Mouse (Mus musculus) cerebellum, adult 2 months (tissue): ENCODE results near the gene Ubr4. TPM values are rescaled to one million over a fixed set of nuclear protein-coding genes. Genes with fewer than 3 reads are reported as not detected.

Experiments used
- DNase-seq, 2 experiments: peaks; one replicate each; pipeline ENCODE4 v3.0.0; 2021
- H3K27ac ChIP-seq: fragments of 200-500 bp; 2 replicates; pipeline ENCODE4 v1.5.1; 2012; ENCODE audit warnings: low read length, control low read depth, inconsistent platforms; ENCODE audit not compliant: insufficient read depth
- H3K27me3 ChIP-seq: fragments of 200-500 bp; 2 replicates; pipeline ENCODE4 v1.6.1; 2012; ENCODE audit warnings: inconsistent platforms, mild to moderate bottlenecking, low read length, moderate library complexity; ENCODE audit not compliant: control insufficient read depth, insufficient read depth
- H3K4me1 ChIP-seq: fragments of 200-500 bp; 2 replicates; pipeline ENCODE4 v1.6.1; 2011; ENCODE audit warnings: low read length; ENCODE audit not compliant: control insufficient read depth, insufficient read depth
- H3K4me3 ChIP-seq: fragments of 200-500 bp; replicated peaks from 2 replicates; pipeline ENCODE3; 2011; ENCODE audit warnings: mild to moderate bottlenecking, low read depth, low read length, control low read depth; ENCODE audit not compliant: insufficient read depth
- CTCF ChIP-seq: fragments of 200-500 bp; IDR thresholded peaks from 2 replicates; pipeline ENCODE4 v1.5.1; 2011; ENCODE audit warnings: low read depth, mild to moderate bottlenecking, control low read depth, low read length, moderate library complexity, borderline replicate concordance; ENCODE audit not compliant: insufficient read depth
- POLR2A ChIP-seq: fragments of 200-500 bp; IDR thresholded peaks from 2 replicates; pipeline ENCODE4 v1.6.1; 2011; ENCODE audit warnings: low read length, control low read depth, borderline replicate concordance; ENCODE audit not compliant: insufficient read depth
- WGBS: fragments of 180-500 bp; shearing (Covaris S2); methylation state at CpG from one replicate; pipeline ENCODE4 v1.1.7; 2018; 5-methylcytosine and 5-hydroxymethylcytosine counted together
- polyA plus RNA-seq: library from polyadenylated mRNA; depleted of rRNA; stranded (reverse); fragments of >200 nt; gene quantifications from 2 replicates; pipeline ENCODE4 v1.2.3, GENCODE M21; 2012

The Ubr4 gene
- polyA plus RNA-seq, 1 experiment: 256 TPM

DNA sequence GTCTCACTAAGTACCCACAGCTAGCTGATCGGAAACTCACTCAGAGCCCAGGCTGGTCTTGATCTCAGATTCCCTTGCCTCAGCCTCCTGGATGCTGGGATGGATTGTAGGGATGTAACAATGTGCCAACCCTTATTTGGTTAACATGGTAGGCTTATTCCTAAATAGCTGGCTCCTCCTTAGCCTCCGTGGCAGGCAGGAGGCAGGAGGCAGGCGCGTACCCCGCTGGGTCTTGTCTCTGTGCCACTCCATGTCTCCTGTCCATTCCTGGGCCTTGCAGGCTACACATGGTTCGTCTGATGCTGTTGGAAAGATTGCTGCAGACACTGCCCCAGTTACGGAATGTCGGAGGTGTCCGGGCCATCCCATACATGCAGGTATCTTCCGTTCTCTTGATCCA lies 91.9 kb downstream of the Ubr4 start:
- Histone ChIP-seq H3K4me1 (peaks cover 44% of the 10 kb centered on the region), H3K27me3 (no peaks in the 10 kb centered on the region), H3K4me3 (no peak overlapping the region), H3K27ac (no peak overlapping the region)
- no peak for TF ChIP-seq POLR2A
- no peak for TF ChIP-seq CTCF
- 21% methylated on average over 10 of the region's 10 CpGs for WGBS
- peak; percentile 89 to 94 for DNase-seq

DNA sequence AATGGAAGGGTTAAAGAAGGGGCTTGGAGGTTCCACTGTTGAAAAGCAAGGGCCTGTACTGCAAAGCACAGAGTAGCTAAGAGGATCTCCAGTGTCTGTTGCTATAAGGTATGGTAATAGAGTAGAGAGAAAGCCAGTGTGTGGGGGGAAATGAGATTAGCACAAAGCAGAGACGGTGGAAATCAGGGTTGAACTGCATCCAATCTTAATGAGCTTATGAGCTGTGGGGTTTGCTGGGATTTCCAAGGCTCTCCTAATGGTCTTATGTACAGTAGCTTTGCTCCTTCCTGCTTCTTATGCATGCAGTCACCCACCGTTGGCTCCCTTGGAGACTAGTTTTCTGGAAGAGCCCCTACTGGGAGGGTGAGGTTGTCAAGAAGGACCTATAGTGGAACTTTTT lies 93.8 kb downstream of the Ubr4 start:
- peaks cover 37% of the 10 kb centered on the region for H3K4me1 ChIP-seq
- H3K27me3 ChIP-seq: no peaks in the 10 kb centered on the region
- H3K4me3 ChIP-seq: no peak overlapping the region
- no peak for DNase-seq
- TF ChIP-seq CTCF (no peak), POLR2A (no peak)
- 69% methylated on average over 2 of the region's 2 CpGs for WGBS
- no peak overlapping the region for H3K27ac ChIP-seq

DNA sequence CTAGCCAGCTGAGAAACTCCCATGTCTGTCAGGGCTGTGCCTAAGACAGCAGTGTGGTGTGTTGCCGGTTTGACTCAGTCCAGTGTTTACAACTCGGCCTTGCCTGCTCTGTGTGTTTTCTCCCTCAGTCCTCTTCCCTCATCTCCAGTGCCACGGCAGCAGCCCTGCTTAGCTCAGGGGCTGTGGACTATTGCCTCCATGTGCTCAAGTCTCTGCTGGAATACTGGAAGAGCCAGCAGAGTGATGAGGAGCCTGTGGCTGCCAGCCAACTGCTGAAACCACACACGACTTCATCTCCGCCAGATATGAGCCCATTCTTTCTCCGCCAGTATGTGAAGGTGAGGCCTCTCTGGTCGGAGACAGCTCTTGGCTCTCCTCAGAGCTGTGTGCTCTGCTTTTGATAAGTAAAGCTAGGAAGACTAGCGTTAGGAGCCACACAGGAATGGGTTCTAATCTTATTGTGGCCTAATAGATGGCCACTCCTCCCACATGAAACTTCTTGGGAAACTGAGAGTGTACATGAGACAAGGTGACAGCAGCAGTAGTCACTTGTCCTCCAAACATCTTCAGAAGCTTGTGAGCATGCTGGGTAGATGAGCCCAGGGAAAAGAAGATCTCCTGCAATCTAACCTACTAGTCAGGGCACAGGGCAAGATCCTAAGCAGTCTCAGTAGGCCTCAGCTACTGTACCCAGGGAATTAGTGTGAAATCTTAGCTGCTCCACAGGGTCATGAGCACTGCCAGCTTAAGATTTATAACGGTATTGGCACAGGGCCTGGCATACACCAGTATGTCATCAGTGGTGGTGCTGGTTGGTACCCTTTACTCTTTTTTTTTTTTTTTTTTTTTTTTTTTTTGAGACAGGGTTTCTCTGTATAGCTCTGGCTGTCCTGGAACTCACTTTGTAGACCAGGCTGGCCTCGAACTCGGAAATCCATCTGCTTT lies 94.6 kb downstream of the Ubr4 start:
- H3K27me3 ChIP-seq: no peaks in the 10 kb centered on the region
- WGBS: 55% methylated on average over 11 of the region's 11 CpGs
- DNase-seq: peak in 1 of 2 experiments; percentile 46

DNA sequence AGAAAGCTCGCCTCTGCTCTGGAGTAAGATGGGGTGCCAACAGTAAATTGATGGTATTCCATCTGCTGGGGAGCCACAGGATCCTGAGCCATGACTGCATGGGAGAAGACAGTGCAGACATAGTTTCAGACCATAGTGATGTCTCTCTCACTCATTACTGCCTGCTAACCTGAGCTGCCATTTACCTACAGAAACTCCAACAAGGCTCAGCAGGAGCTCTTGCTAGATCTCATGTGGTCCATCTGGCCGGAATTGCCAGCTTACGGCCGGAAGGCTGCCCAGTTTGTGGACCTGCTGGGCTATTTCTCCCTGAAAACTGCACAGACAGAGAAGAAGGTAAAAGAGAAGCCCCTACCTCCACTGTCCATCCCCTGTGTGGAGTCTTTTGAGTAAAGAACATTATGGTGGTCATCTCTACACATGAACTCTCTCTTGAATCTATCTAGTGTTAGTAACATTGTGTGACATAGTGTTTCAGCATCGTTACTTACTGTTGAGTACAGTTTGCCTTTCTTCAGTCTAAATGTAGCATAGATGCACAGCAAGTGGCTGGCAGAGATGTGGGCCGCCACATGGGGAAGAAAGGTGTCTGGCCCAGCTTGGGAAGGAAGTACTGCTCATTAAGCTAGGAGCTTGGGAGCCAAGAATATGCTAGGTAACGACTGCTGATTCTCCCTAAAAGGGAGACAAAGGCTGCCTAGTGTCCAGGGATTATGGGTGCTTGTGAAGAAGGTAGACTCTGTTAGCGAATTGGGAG lies 100.7 kb downstream of the Ubr4 start:
- Histone ChIP-seq H3K27me3 (no peaks in the 10 kb centered on the region), H3K4me1 (peaks cover 35% of the 10 kb centered on the region), H3K4me3 (no peak overlapping the region), H3K27ac (peak overlapping the region; percentile 41)
- WGBS: 20% methylated on average over 8 of the region's 8 CpGs
- DNase-seq: peak; percentile 72 to 85
- TF ChIP-seq CTCF: no peak
- no peak for TF ChIP-seq POLR2A

More for the DNA sequence above, 94.6 kb downstream of the Ubr4 start:
- Histone ChIP-seq H3K4me3 (no peak overlapping the region), H3K4me1 (peaks cover 38% of the 10 kb centered on the region), H3K27ac (no peak overlapping the region)
- TF ChIP-seq POLR2A (no peak), CTCF (no peak)

DNA sequence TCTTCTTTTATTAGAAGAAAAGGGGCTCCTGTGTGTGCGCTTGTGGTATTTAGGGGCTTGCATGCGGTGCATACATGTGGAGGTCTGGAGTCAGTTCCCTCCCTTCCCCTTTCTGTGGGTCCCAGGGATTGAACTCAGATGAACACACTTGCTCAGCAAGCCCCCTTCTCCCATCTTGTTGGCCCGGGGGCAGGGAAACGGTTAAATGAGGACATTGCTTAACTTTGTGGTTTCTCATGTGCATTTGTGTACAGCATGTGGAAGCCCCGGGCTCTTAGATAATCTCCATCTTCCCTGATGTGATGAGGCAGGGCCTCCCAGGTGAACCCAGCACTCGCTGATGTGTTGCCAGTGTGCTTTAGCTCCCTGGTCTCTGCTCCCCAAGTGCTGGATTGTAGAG lies 101.9 kb downstream of the Ubr4 start:
- no peak for DNase-seq
- no peak for TF ChIP-seq POLR2A
- no peak for TF ChIP-seq CTCF
- H3K27me3 ChIP-seq: no peaks in the 10 kb centered on the region
- WGBS: 92% methylated on average over 6 of the region's 6 CpGs
- no peak overlapping the region for H3K4me3 ChIP-seq
- H3K27ac ChIP-seq: no peak overlapping the region
- peaks cover 35% of the 10 kb centered on the region for H3K4me1 ChIP-seq

DNA sequence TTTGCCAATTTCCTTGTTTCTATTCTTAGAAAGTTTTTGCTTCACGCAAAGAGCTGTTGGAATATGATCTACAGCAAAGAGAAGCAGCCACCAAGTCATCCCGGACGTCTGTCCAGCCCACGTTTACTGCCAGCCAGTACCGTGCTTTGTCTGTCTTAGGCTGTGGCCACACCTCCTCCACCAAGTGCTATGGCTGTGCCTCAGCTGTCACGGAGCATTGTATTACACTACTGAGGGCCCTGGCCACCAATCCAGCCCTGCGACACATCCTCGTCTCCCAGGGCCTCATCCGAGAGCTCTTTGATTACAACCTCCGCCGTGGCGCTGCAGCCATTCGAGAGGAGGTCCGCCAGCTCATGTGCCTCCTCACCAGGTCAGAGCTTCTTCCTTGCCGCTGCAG lies 107.6 kb downstream of the Ubr4 start:
- WGBS: 78% methylated on average over 15 of the region's 15 CpGs
- Histone ChIP-seq H3K27me3 (no peaks in the 10 kb centered on the region), H3K27ac (no peak overlapping the region), H3K4me3 (no peak overlapping the region), H3K4me1 (0 out of 2 replicates have a peak, but pooled peaks cover under 1% of the 10 kb centered on the region)
- TF ChIP-seq CTCF: no peak
- TF ChIP-seq POLR2A: no peak
- no peak for DNase-seq

DNA sequence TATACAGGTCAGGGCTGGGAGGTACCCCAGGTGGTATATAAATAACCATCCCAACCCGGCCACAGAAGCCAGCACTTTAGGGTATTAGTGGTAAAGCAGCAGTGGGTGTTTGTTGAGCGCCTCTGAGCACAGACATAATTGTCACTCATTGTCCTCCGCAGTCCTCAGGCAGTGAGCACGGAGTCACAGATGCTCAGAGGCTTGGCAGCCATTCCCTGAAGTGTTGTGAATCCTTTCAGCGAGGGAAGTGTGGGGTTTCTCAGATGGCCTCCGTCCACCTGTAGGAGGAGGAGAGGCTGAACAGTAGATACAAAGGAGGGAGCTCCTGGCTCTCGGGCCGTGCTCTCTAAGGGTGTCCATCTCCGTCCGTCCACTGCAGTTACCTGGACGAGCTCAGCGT lies 111.8 kb downstream of the Ubr4 start:
- Histone ChIP-seq H3K4me3 (no peak overlapping the region), H3K4me1 (peaks cover 20% of the 10 kb centered on the region), H3K27ac (0 out of 2 replicates have a peak overlapping the region, but pooled peaks have one; percentile 11), H3K27me3 (no peaks in the 10 kb centered on the region)
- WGBS: 82% methylated on average over 12 of the region's 12 CpGs
- TF ChIP-seq CTCF (no peak), POLR2A (no peak)
- DNase-seq: no peak

DNA sequence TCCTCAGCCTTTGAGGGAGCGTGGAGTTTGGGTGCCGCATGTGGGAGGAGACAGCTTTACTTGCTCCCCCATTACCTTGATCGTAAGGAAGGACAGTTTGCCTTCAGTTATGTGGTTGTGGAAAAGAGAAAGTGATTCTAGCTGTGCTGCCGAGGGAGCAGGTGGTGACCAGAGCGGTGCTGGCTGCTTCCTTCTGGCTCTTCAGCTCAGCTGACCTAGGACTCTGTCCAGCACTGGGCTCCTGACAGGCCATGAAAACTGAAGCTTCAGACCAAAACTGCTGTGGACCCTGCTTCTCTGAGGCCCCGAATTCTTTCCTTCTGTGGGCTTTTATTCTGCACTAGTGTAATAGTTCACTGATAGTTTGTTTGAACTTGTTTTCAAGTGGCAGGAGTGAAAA lies 114.1 kb downstream of the Ubr4 start:
- WGBS: 28% methylated on average over 6 of the region's 6 CpGs

More for the DNA sequence above, 114.1 kb downstream of the Ubr4 start:
- peak; percentile 66 to 77 for DNase-seq
- peaks cover 26% of the 10 kb centered on the region for H3K4me1 ChIP-seq
- H3K27ac ChIP-seq: peak overlapping the region; percentile 74
- no peaks in the 10 kb centered on the region for H3K27me3 ChIP-seq
- TF ChIP-seq POLR2A (no peak), CTCF (no peak)
- no peak overlapping the region for H3K4me3 ChIP-seq
